Mouse (Mus musculus) spleen, adult 18-20 months (tissue): ENCODE results near the gene Capn15.

ENCODE experiments used
- DNase-seq, 2 experiments: peaks; one replicate each; pipeline ENCODE4 v3.0.0; 2022; ENCODE audit warnings: mixed read lengths in 2 of 2

Capn15 gene

GRCm38 (mm10) chr17:25992274-25992673 lies 6.7 kb upstream of the Capn15 start:
- no peak for DNase-seq

GRCm38 (mm10) chr17:25990331-25990730 lies 4.7 kb upstream of the Capn15 start:
- no peak for DNase-seq

GRCm38 (mm10) chr17:25984556-25985305 lies 865 bp downstream of the Capn15 start:
- DNase-seq: no peak

- no peak for DNase-seq
Measured at GRCm38 (mm10) chr17:25984066-25984465, 1.5 kb downstream of the Capn15 start.

- no peak for DNase-seq
Measured at GRCm38 (mm10) chr17:25982913-25983312, 2.7 kb downstream of the Capn15 start.

GRCm38 (mm10) chr17:25980854-25981253 lies 4.7 kb downstream of the Capn15 start:
- no peak for DNase-seq

- no peak for DNase-seq
Measured at GRCm38 (mm10) chr17:25979829-25980738, 5.5 kb downstream of the Capn15 start.

GRCm38 (mm10) chr17:25970954-25971707 lies 14.5 kb downstream of the Capn15 start:
- DNase-seq: no peak

- DNase-seq: no peak
Measured at GRCm38 (mm10) chr17:25970448-25970847, 15.1 kb downstream of the Capn15 start.

- DNase-seq: no peak
Measured at GRCm38 (mm10) chr17:25968176-25968575, 17.4 kb downstream of the Capn15 start.

GRCm38 (mm10) chr17:25967652-25968051 lies 17.9 kb downstream of the Capn15 start:
- DNase-seq: no peak

- DNase-seq: no peak
Measured at GRCm38 (mm10) chr17:25964271-25964670, 21.3 kb downstream of the Capn15 start.

GRCm38 (mm10) chr17:25962413-25962905 lies 23.1 kb downstream of the Capn15 start:
- DNase-seq: no peak

- no peak for DNase-seq
Measured at GRCm38 (mm10) chr17:25961566-25961965, 24.0 kb downstream of the Capn15 start.

- no peak for DNase-seq
Measured at GRCm38 (mm10) chr17:25959630-25960467, 25.7 kb downstream of the Capn15 start.

- DNase-seq: no peak
Measured at GRCm38 (mm10) chr17:25958771-25959494, 26.7 kb downstream of the Capn15 start.

- DNase-seq: no peak
Measured at GRCm38 (mm10) chr17:25957586-25958051, 28.0 kb downstream of the Capn15 start.

- no peak for DNase-seq
Measured at GRCm38 (mm10) chr17:25956631-25957030, 29.0 kb downstream of the Capn15 start.

GRCm38 (mm10) chr17:25956201-25956600 lies 29.4 kb downstream of the Capn15 start:
- no peak for DNase-seq

- DNase-seq: no peak
Measured at GRCm38 (mm10) chr17:25955736-25956135, 29.9 kb downstream of the Capn15 start.

- DNase-seq: no peak
Measured at GRCm38 (mm10) chr17:25954671-25955070, 30.9 kb downstream of the Capn15 start.
